Mouse (Mus musculus) testis, adult 2 months (tissue): ENCODE results near the gene Dennd4a.

Experiments
- CTCF ChIP-seq: fragments of 200-500 bp; IDR thresholded peaks from 2 replicates; pipeline ENCODE4 v1.5.1; 2012; ENCODE audit warnings: low read depth, mild to moderate bottlenecking, inconsistent platforms, low read length, moderate library complexity; ENCODE audit not compliant: control insufficient read depth, insufficient read depth, insufficient replicate concordance
- POLR2A ChIP-seq: fragments of 200-500 bp; IDR thresholded peaks from 2 replicates; pipeline ENCODE4 v1.6.1; 2012; ENCODE audit warnings: low read depth, mild to moderate bottlenecking, inconsistent platforms, low read length, moderate library complexity; ENCODE audit not compliant: control insufficient read depth

DNA sequence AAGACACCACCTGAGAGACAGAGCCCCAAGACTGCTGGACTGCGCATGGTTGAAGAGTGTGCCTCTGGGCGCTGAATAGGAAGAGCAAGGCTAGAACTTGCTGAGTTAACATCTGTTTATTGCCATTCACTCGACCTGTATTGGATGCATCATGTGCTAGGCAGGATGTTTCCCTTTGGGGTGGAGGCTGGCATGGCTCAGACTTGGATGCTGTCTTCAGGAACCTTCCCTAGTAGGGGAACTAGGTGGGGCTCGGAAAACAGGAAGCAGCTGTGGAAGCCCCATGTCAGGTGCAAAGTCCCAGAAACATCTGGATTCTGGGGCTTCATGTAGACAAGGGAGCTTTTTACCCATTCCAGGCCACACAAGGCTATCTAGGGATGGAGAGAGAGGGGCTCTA is 119.1 kb downstream of the Dennd4a start:
- TF ChIP-seq CTCF: no peak
- TF ChIP-seq POLR2A: no peak
